Mouse (Mus musculus): ENCODE data around the gene Smu1. TPM values are rescaled to one million over a fixed set of nuclear protein-coding genes. Genes with fewer than 3 reads are reported as not detected.

Smu1 gene
- polyA plus RNA-seq, 1 experiment: 0.83 TPM

- Histone ChIP-seq H3K9me3 (ENCODE audit: control insufficient read depth, low read length) (no peaks in the 10 kb centered on the region), H3K4me1 (ENCODE audit: control insufficient read depth) (peaks cover 54% of the 10 kb centered on the region)
Measured at GRCm38 (mm10) chr4:40722687-40723460, 34.8 kb downstream of the Smu1 start.

GRCm38 (mm10) chr4:40722011-40722666 lies 35.6 kb downstream of the Smu1 start, which contains the start of gene Dnaja1:
Dnaja1 (plus strand) TSS chr4:40722150.
- Histone ChIP-seq H3K27me3 (ENCODE audit: control insufficient read depth) (no peaks in the 10 kb centered on the region), H3K36me3 (ENCODE audit: control insufficient read depth) (peaks cover 33% of the 10 kb centered on the region), H3K9me3 (ENCODE audit: control insufficient read depth, low read length) (no peaks in the 10 kb centered on the region), H3K4me3 (replicated peaks) (peak within 1 kb of the TSS; percentile 79), H3K4me1 (ENCODE audit: control insufficient read depth) (peaks cover 52% of the 10 kb centered on the region)
- TF ChIP-seq TAL1 (IDR thresholded peaks at IDR 0.05; ENCODE audit: low read length): no peak
- TF ChIP-seq GATA1 (IDR thresholded peaks at IDR 0.05; ENCODE audit: low read length): no peak

More at GRCm38 (mm10) chr4:40722687-40723460, 34.8 kb downstream of the Smu1 start:
- peak overlapping the region; percentile 79 for H3K4me3 ChIP-seq (replicated peaks)
- peaks cover 41% of the 10 kb centered on the region for H3K36me3 ChIP-seq (ENCODE audit: control insufficient read depth)
- no peaks in the 10 kb centered on the region for H3K27me3 ChIP-seq (ENCODE audit: control insufficient read depth)
- TF ChIP-seq GATA1 (IDR thresholded peaks at IDR 0.05; ENCODE audit: low read length): no peak; the same call in 1 of the 2 replicates
- TF ChIP-seq TAL1 (IDR thresholded peaks at IDR 0.05; ENCODE audit: low read length): no peak

- no peak overlapping the region for H3K4me3 ChIP-seq (replicated peaks)
Measured at GRCm38 (mm10) chr4:40720910-40721309, 36.8 kb downstream of the Smu1 start.

GRCm38 (mm10) chr4:40717141-40717540 lies 40.6 kb downstream of the Smu1 start:
- Histone ChIP-seq H3K4me1 (ENCODE audit: control insufficient read depth) (peaks cover 14% of the 10 kb centered on the region), H3K9me3 (ENCODE audit: control insufficient read depth, low read length) (no peaks in the 10 kb centered on the region), H3K36me3 (ENCODE audit: control insufficient read depth) (no peaks in the 10 kb centered on the region), H3K27me3 (ENCODE audit: control insufficient read depth) (no peaks in the 10 kb centered on the region; the same call in 1 of the 2 replicates), H3K4me3 (replicated peaks) (no peak overlapping the region)
- no peak for TF ChIP-seq TAL1 (IDR thresholded peaks at IDR 0.05; ENCODE audit: low read length)
- no peak for TF ChIP-seq GATA1 (IDR thresholded peaks at IDR 0.05; ENCODE audit: low read length)

More at GRCm38 (mm10) chr4:40720910-40721309, 36.8 kb downstream of the Smu1 start:
- TF ChIP-seq GATA1 (IDR thresholded peaks at IDR 0.05; ENCODE audit: low read length) (no peak), TAL1 (IDR thresholded peaks at IDR 0.05; ENCODE audit: low read length) (no peak)
- H3K36me3 ChIP-seq (ENCODE audit: control insufficient read depth): peaks cover 21% of the 10 kb centered on the region
- H3K27me3 ChIP-seq (ENCODE audit: control insufficient read depth): no peaks in the 10 kb centered on the region
- H3K4me1 ChIP-seq (ENCODE audit: control insufficient read depth): peaks cover 43% of the 10 kb centered on the region
- no peaks in the 10 kb centered on the region for H3K9me3 ChIP-seq (ENCODE audit: control insufficient read depth, low read length)

GRCm38 (mm10) chr4:40703710-40704275 lies 53.9 kb downstream of the Smu1 start:
- peaks cover 27% of the 10 kb centered on the region for H3K4me1 ChIP-seq (ENCODE audit: control insufficient read depth)
- H3K9me3 ChIP-seq (ENCODE audit: control insufficient read depth, low read length): no peaks in the 10 kb centered on the region
- H3K27me3 ChIP-seq (ENCODE audit: control insufficient read depth): no peaks in the 10 kb centered on the region
- no peaks in the 10 kb centered on the region for H3K36me3 ChIP-seq (ENCODE audit: control insufficient read depth)
- H3K4me3 ChIP-seq (replicated peaks): peak overlapping the region; percentile 91
- TF ChIP-seq TAL1 (IDR thresholded peaks at IDR 0.05; ENCODE audit: low read length) (no peak), GATA1 (IDR thresholded peaks at IDR 0.05; ENCODE audit: low read length) (no peak)

GRCm38 (mm10) chr4:40702797-40703709 lies 54.7 kb downstream of the Smu1 start, which contains the start of gene Aptx:
Aptx (minus strand) TSS chr4:40703194.
- peaks cover 27% of the 10 kb centered on the region for H3K4me1 ChIP-seq (ENCODE audit: control insufficient read depth)
- no peaks in the 10 kb centered on the region for H3K27me3 ChIP-seq (ENCODE audit: control insufficient read depth)
- TF ChIP-seq TAL1 (IDR thresholded peaks at IDR 0.05; ENCODE audit: low read length): no peak
- TF ChIP-seq GATA1 (IDR thresholded peaks at IDR 0.05; ENCODE audit: low read length): no peak
- H3K36me3 ChIP-seq (ENCODE audit: control insufficient read depth): no peaks in the 10 kb centered on the region
- no peaks in the 10 kb centered on the region for H3K9me3 ChIP-seq (ENCODE audit: control insufficient read depth, low read length)
- H3K4me3 ChIP-seq (replicated peaks): peak within 1 kb of the TSS; percentile 91

GRCm38 (mm10) chr4:40701796-40702195 lies 55.9 kb downstream of the Smu1 start:
- no peak overlapping the region for H3K4me3 ChIP-seq (replicated peaks)
- H3K9me3 ChIP-seq (ENCODE audit: control insufficient read depth, low read length): no peaks in the 10 kb centered on the region
- no peak for TF ChIP-seq TAL1 (IDR thresholded peaks at IDR 0.05; ENCODE audit: low read length)
- TF ChIP-seq GATA1 (IDR thresholded peaks at IDR 0.05; ENCODE audit: low read length): no peak
- H3K27me3 ChIP-seq (ENCODE audit: control insufficient read depth): no peaks in the 10 kb centered on the region
- peaks cover 27% of the 10 kb centered on the region for H3K4me1 ChIP-seq (ENCODE audit: control insufficient read depth)
- peaks cover 4% of the 10 kb centered on the region for H3K36me3 ChIP-seq (ENCODE audit: control insufficient read depth)

GRCm38 (mm10) chr4:40700216-40700615 lies 57.5 kb downstream of the Smu1 start:
- Histone ChIP-seq H3K4me3 (replicated peaks) (no peak overlapping the region), H3K4me1 (ENCODE audit: control insufficient read depth) (peaks cover 27% of the 10 kb centered on the region), H3K9me3 (ENCODE audit: control insufficient read depth, low read length) (no peaks in the 10 kb centered on the region), H3K27me3 (ENCODE audit: control insufficient read depth) (no peaks in the 10 kb centered on the region), H3K36me3 (ENCODE audit: control insufficient read depth) (peaks cover 9% of the 10 kb centered on the region)
- TF ChIP-seq TAL1 (IDR thresholded peaks at IDR 0.05; ENCODE audit: low read length) (no peak), GATA1 (IDR thresholded peaks at IDR 0.05; ENCODE audit: low read length) (no peak)
